Mouse (Mus musculus): ENCODE data around the gene Arid5b. TPM values are rescaled to one million over a fixed set of nuclear protein-coding genes. Genes with fewer than 3 reads are reported as not detected.

Gene Arid5b
- polyA plus RNA-seq, 1 experiment from 2014 or later: 42.1 TPM

DNA sequence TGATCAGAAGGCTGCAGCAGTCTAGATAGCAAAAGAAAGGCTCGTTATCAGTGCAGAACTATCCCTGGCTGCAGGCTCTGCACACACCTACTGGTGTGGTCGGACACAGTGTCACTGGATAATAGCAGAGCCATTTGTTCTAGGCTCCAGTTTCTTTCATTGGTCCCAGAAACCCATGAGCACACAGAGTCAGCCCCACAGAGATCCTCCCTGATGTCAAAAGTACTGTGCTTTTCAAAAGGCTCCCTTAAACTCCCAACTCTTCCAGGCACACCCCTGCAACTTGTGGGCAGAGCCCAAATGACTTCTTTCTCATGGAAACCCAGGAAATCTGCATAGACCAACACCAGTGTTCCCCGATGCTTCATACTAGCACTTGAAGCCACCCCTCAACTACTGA is 163.6 kb downstream of the Arid5b start:
- Histone ChIP-seq H3K27me3 (ENCODE audit: control insufficient read depth, insufficient read depth, low read length) (no peaks in the 10 kb centered on the region), H3K4me3 (ENCODE audit: low read depth, low read length) (no peak overlapping the region), H3K27ac (replicated peaks; ENCODE audit: low read depth, low read length) (no peak overlapping the region), H3K36me3 (ENCODE audit: control insufficient read depth, insufficient read depth, low read length) (no peaks in the 10 kb centered on the region; the same call in 1 of the 2 replicates), H3K4me2 (ENCODE audit: low read depth, severe bottlenecking) (no peak overlapping the region), H3K9ac (ENCODE audit: low read length) (no peak overlapping the region), H3K4me1 (ENCODE audit: control insufficient read depth, insufficient read depth, low read length) (peaks cover 10% of the 10 kb centered on the region), H3K9me3 (ENCODE audit: control insufficient read depth, low read length) (no peaks in the 10 kb centered on the region)
- ATAC-seq (ENCODE audit: insufficient number of reproducible peaks, low FRiP score, low TSS enrichment, low read depth): no peak
- DNase-seq (ENCODE audit: low spot score): no peak
- 91% methylated on average over 3 of the region's 3 CpGs for WGBS

DNA sequence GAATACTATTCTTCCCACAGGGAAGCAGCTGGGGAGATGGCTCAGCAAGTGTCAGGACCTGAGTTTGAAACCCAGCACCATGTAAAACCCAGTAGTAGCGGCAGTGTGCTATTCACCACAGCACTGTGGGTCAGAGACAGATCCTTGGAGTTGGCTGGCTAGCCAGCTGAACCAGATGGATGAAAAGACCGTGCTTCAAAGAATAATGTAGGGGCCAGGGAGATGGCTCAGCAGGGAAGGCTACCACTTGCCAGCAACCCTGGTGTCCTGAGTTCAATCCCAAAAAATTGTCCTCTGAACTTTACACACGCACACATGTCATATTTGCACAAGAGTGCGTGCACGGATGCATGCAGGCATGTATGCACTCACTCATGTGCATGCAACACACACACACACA is 164.9 kb downstream of the Arid5b start:
- H3K27ac ChIP-seq (replicated peaks; ENCODE audit: low read depth, low read length): 0 out of 2 replicates have a peak overlapping the region, but pooled peaks have one; percentile 30
- WGBS: 87% methylated on average over 5 of the region's 5 CpGs

DNA sequence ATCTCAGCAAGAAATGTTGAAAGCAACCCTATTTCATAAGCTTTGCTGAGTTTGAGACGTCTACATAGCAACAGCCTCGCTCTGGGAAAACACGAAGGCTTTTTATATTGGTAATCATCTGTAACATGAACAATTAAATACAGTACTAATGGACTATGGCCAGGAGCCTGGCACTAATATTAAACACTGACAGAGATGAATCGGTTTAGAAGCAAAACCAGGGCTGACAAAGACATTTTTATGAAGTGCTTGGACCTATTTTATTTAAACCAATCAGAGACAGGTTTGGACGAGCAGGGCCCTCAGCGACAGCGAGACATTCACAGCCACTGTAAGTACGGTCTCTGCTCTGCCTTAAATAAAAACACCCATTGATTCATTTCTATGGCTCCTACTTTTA is 165.6 kb downstream of the Arid5b start:
- no peak for DNase-seq (ENCODE audit: low spot score)
- ATAC-seq (ENCODE audit: insufficient number of reproducible peaks, low FRiP score, low TSS enrichment, low read depth): no peak

More for the DNA sequence above, 164.9 kb downstream of the Arid5b start:
- Histone ChIP-seq H3K27me3 (ENCODE audit: control insufficient read depth, insufficient read depth, low read length) (no peaks in the 10 kb centered on the region), H3K4me1 (ENCODE audit: control insufficient read depth, insufficient read depth, low read length) (peaks cover 10% of the 10 kb centered on the region), H3K9ac (ENCODE audit: low read length) (no peak overlapping the region), H3K4me3 (ENCODE audit: low read depth, low read length) (no peak overlapping the region), H3K9me3 (ENCODE audit: control insufficient read depth, low read length) (no peaks in the 10 kb centered on the region), H3K4me2 (ENCODE audit: low read depth, severe bottlenecking) (no peak overlapping the region), H3K36me3 (ENCODE audit: control insufficient read depth, insufficient read depth, low read length) (no peaks in the 10 kb centered on the region; the same call in 1 of the 2 replicates)
- ATAC-seq (ENCODE audit: insufficient number of reproducible peaks, low FRiP score, low TSS enrichment, low read depth) (no peak), DNase-seq (ENCODE audit: low spot score) (no peak)

DNA sequence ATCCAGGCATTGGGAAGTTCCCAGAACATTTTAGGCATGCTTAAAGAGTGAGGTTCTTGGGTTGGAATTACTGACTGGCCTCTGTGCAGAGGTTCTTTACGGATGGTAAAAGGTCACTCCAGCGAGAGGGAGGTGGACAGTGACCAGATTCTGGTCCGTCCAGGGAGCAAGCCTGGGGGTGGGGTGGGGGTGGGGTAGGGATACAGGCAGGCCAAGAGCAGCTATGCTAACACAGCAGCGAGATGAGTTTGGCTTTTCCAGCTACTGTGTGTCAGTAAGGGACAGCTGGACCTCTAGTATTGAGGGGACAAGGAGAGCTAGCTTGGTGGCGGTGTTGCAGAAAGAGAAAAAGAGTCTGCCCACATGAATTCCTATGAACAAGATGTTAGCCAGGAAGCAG is 167.9 kb downstream of the Arid5b start:
- H3K4me3 ChIP-seq (ENCODE audit: low read depth, low read length): no peak overlapping the region
- H3K27ac ChIP-seq (replicated peaks; ENCODE audit: low read depth, low read length): no peak overlapping the region
- ATAC-seq (ENCODE audit: insufficient number of reproducible peaks, low FRiP score, low TSS enrichment, low read depth): no peak
- H3K27me3 ChIP-seq (ENCODE audit: control insufficient read depth, insufficient read depth, low read length): no peaks in the 10 kb centered on the region
- no peak overlapping the region for H3K4me2 ChIP-seq (ENCODE audit: low read depth, severe bottlenecking)
- no peak overlapping the region for H3K9ac ChIP-seq (ENCODE audit: low read length)
- H3K36me3 ChIP-seq (ENCODE audit: control insufficient read depth, insufficient read depth, low read length): no peaks in the 10 kb centered on the region
- DNase-seq (ENCODE audit: low spot score): no peak
- peaks cover 14% of the 10 kb centered on the region for H3K4me1 ChIP-seq (ENCODE audit: control insufficient read depth, insufficient read depth, low read length)
- WGBS: 69% methylated on average over 5 of the region's 5 CpGs
- no peaks in the 10 kb centered on the region for H3K9me3 ChIP-seq (ENCODE audit: control insufficient read depth, low read length)

More for the DNA sequence above, 165.6 kb downstream of the Arid5b start:
- H3K4me2 ChIP-seq (ENCODE audit: low read depth, severe bottlenecking): no peak overlapping the region
- H3K9ac ChIP-seq (ENCODE audit: low read length): no peak overlapping the region
- no peaks in the 10 kb centered on the region; the same call in 1 of the 2 replicates for H3K36me3 ChIP-seq (ENCODE audit: control insufficient read depth, insufficient read depth, low read length)
- no peak overlapping the region for H3K27ac ChIP-seq (replicated peaks; ENCODE audit: low read depth, low read length)
- 40% methylated on average over 8 of the region's 8 CpGs for WGBS
- H3K4me3 ChIP-seq (ENCODE audit: low read depth, low read length): no peak overlapping the region
- no peaks in the 10 kb centered on the region for H3K27me3 ChIP-seq (ENCODE audit: control insufficient read depth, insufficient read depth, low read length)
- no peaks in the 10 kb centered on the region for H3K9me3 ChIP-seq (ENCODE audit: control insufficient read depth, low read length)
- H3K4me1 ChIP-seq (ENCODE audit: control insufficient read depth, insufficient read depth, low read length): peaks cover 10% of the 10 kb centered on the region

DNA sequence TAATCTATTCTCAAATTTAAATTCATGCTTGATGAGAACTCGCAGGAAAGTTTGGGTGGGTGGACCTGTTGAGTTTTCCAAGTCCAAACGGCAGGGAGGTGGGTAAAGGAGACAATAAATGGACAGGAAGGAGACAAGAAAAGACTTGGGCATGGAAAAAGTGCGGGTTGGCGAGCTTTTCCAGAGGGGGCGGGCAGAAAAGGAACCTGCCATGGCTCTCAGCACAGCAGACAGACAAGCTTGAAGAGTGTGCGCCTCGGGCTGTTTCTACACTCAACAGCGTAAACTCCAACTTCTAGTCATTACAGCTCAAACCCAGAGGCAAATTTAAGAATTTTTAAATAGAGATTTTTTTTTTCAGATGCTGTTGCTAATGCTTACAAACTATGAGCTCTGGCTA is 168.4 kb downstream of the Arid5b start:
- no peak for ATAC-seq (ENCODE audit: insufficient number of reproducible peaks, low FRiP score, low TSS enrichment, low read depth)
- no peak overlapping the region for H3K27ac ChIP-seq (replicated peaks; ENCODE audit: low read depth, low read length)
- no peaks in the 10 kb centered on the region for H3K36me3 ChIP-seq (ENCODE audit: control insufficient read depth, insufficient read depth, low read length)
- peaks cover 15% of the 10 kb centered on the region for H3K4me1 ChIP-seq (ENCODE audit: control insufficient read depth, insufficient read depth, low read length)
- no peak for DNase-seq (ENCODE audit: low spot score)
- H3K4me2 ChIP-seq (ENCODE audit: low read depth, severe bottlenecking): no peak overlapping the region
- H3K9ac ChIP-seq (ENCODE audit: low read length): no peak overlapping the region
- no peaks in the 10 kb centered on the region for H3K9me3 ChIP-seq (ENCODE audit: control insufficient read depth, low read length)
- WGBS: 87% methylated on average over 8 of the region's 8 CpGs
- no peaks in the 10 kb centered on the region for H3K27me3 ChIP-seq (ENCODE audit: control insufficient read depth, insufficient read depth, low read length)
- H3K4me3 ChIP-seq (ENCODE audit: low read depth, low read length): no peak overlapping the region

DNA sequence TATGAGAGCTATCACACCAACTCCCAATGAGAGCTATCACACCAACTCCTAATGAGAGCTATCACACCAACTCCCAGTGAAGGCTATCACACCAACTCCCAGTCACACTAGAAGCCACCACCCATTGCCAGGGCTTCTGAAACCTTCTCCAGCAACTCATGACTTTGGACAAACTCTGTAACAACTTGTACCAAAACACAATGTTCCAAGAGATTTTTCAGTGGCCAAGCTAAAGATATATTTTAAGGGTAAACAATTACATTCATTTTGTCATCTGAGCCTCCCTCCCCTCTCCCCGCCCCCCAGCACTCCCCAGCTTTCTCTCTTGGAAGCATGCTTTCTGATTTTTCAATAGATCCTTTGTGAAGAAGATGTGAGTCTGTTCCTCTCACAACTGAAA is 168.9 kb downstream of the Arid5b start:
- no peaks in the 10 kb centered on the region for H3K9me3 ChIP-seq (ENCODE audit: control insufficient read depth, low read length)
- no peak for DNase-seq (ENCODE audit: low spot score)
- no peaks in the 10 kb centered on the region for H3K27me3 ChIP-seq (ENCODE audit: control insufficient read depth, insufficient read depth, low read length)
- no peak overlapping the region for H3K4me3 ChIP-seq (ENCODE audit: low read depth, low read length)
- ATAC-seq (ENCODE audit: insufficient number of reproducible peaks, low FRiP score, low TSS enrichment, low read depth): no peak
- no peak overlapping the region for H3K4me2 ChIP-seq (ENCODE audit: low read depth, severe bottlenecking)
- H3K9ac ChIP-seq (ENCODE audit: low read length): no peak overlapping the region
- peaks cover 17% of the 10 kb centered on the region for H3K4me1 ChIP-seq (ENCODE audit: control insufficient read depth, insufficient read depth, low read length)
- H3K36me3 ChIP-seq (ENCODE audit: control insufficient read depth, insufficient read depth, low read length): no peaks in the 10 kb centered on the region
- whole genome bisulfite sequencing: 95% methylated on average over 1 of the region's 1 CpGs
- no peak overlapping the region for H3K27ac ChIP-seq (replicated peaks; ENCODE audit: low read depth, low read length)

DNA sequence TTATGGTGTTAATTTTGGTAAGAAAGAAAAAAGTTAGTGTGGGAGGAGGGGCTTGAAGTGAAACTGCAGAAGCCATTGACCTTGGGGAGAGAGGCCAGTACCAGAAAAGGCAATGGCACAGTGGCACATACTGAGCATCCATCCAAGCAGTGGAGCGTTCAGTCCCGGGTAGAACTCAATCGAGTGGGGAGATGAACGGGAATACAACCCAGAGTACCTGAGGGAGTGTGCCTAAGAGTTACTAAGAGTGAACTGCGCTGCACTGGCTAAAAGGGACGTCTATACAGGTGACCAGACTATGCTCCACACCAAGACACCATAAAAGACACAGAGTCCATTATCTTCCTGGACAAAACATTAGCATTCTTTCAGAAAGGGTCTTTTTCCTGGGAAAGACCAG is 170.8 kb downstream of the Arid5b start:
- Histone ChIP-seq H3K4me1 (ENCODE audit: control insufficient read depth, insufficient read depth, low read length) (peaks cover 11% of the 10 kb centered on the region; the same call in 1 of the 2 replicates), H3K27ac (replicated peaks; ENCODE audit: low read depth, low read length) (no peak overlapping the region; the same call in 1 of the 2 replicates), H3K4me2 (ENCODE audit: low read depth, severe bottlenecking) (no peak overlapping the region), H3K27me3 (ENCODE audit: control insufficient read depth, insufficient read depth, low read length) (no peaks in the 10 kb centered on the region), H3K4me3 (ENCODE audit: low read depth, low read length) (no peak overlapping the region), H3K9me3 (ENCODE audit: control insufficient read depth, low read length) (no peaks in the 10 kb centered on the region), H3K9ac (ENCODE audit: low read length) (no peak overlapping the region), H3K36me3 (ENCODE audit: control insufficient read depth, insufficient read depth, low read length) (no peaks in the 10 kb centered on the region)
- ATAC-seq (ENCODE audit: insufficient number of reproducible peaks, low FRiP score, low TSS enrichment, low read depth) (no peak), DNase-seq (ENCODE audit: low spot score) (no peak)
- 88% methylated on average over 6 of the region's 6 CpGs for WGBS

DNA sequence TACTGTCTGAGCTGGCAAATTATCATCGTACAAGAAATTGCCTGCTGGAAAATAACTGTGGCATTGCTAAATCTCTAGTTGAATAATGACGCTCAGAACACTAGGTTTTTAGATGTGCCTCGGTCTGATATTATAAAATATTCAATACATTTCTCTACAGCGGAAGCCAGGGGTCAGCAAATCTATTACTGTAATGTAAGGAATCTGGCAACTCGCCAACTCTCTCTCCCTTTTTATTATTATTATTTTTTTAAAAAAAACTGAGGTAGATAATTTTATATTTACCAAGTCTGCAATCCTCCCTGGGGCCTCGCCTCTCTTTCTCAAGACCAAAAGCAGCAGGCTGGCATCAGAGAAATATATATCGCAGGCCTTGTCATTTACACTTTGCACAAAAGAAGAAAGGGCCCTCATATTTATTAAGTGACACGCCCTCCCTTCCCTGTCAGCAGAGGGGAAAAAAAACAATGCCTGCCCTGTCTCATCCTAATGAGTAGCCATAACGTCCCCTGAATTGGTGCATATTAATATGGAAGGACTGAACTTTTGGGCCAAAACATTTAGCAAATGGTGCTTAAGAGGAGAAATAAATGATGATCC is 172.1 kb downstream of the Arid5b start:
- ATAC-seq (ENCODE audit: insufficient number of reproducible peaks, low FRiP score, low TSS enrichment, low read depth) (no peak), DNase-seq (ENCODE audit: low spot score) (no peak)
- H3K36me3 ChIP-seq (ENCODE audit: control insufficient read depth, insufficient read depth, low read length): no peaks in the 10 kb centered on the region
- WGBS: 86% methylated on average over 9 of the region's 9 CpGs
- no peak overlapping the region for H3K9ac ChIP-seq (ENCODE audit: low read length)
- peaks cover 7% of the 10 kb centered on the region; the same call in 1 of the 2 replicates for H3K4me1 ChIP-seq (ENCODE audit: control insufficient read depth, insufficient read depth, low read length)
- H3K9me3 ChIP-seq (ENCODE audit: control insufficient read depth, low read length): no peaks in the 10 kb centered on the region
- no peak overlapping the region for H3K4me3 ChIP-seq (ENCODE audit: low read depth, low read length)
- H3K4me2 ChIP-seq (ENCODE audit: low read depth, severe bottlenecking): no peak overlapping the region
- H3K27me3 ChIP-seq (ENCODE audit: control insufficient read depth, insufficient read depth, low read length): no peaks in the 10 kb centered on the region
- H3K27ac ChIP-seq (replicated peaks; ENCODE audit: low read depth, low read length): no peak overlapping the region
